Mouse (Mus musculus) forebrain, embryonic 10.5 days (tissue): ENCODE measurements around the gene Bspry. TPM values are rescaled to one million over a fixed set of nuclear protein-coding genes. Genes with fewer than 3 reads are reported as not detected.
A peak's percentile ranks its signal among the peaks of the same experiment; 100 is the strongest.

Experiments
- DNase-seq: peaks from one replicate; pipeline ENCODE4 v3.0.0-alpha.2; 2017; ENCODE audit warnings: low spot score; ENCODE audit errors: extremely low spot score
- H3K27ac ChIP-seq: fragments of 300-500 bp; sonication (generic); 2 replicates; pipeline ENCODE4 v1.5.1; 2016; ENCODE audit warnings: mild to moderate bottlenecking
- H3K27me3 ChIP-seq: fragments of 300-500 bp; sonication (generic); 2 replicates; pipeline ENCODE4 v1.6.1; 2016; ENCODE audit warnings: mild to moderate bottlenecking; ENCODE audit not compliant: poor library complexity, severe bottlenecking
- H3K36me3 ChIP-seq: fragments of 300-500 bp; sonication (generic); replicated peaks from 2 replicates; pipeline ENCODE4 v1.6.1; 2016; ENCODE audit warnings: mild to moderate bottlenecking, moderate library complexity
- H3K4me1 ChIP-seq: fragments of 300-500 bp; sonication (generic); 2 replicates; pipeline ENCODE4 v1.6.1; 2016
- H3K4me3 ChIP-seq: fragments of 300-500 bp; sonication (generic); 2 replicates; pipeline ENCODE4 v1.5.1; 2016; ENCODE audit warnings: mild to moderate bottlenecking, moderate library complexity
- H3K9me3 ChIP-seq: fragments of 300-500 bp; sonication (generic); 2 replicates; pipeline ENCODE4 v1.6.1; 2016; ENCODE audit warnings: mild to moderate bottlenecking, moderate library complexity
- WGBS: fragments of 180-500 bp; shearing (Covaris S2); methylation state at CpG from one replicate; pipeline ENCODE4 v1.1.7; 2016; 5-methylcytosine and 5-hydroxymethylcytosine counted together
- polyA plus RNA-seq: library from polyadenylated mRNA; unstranded; fragments of >200 nt; fragmentation: Nextera tagmentation; extraction: Ambion mirVana; gene quantifications from 2 replicates; pipeline ENCODE4 v1.2.1, GENCODE M21; 2016

Bspry gene
- polyA plus RNA-seq, 1 experiment from 2014 or later: 1.1 TPM

GRCm38 (mm10) chr4:62508839-62509238 is 29.0 kb downstream of the Bspry start:
- Histone ChIP-seq H3K4me3 (no peak overlapping the region), H3K4me1 (0 out of 2 replicates have a peak, but pooled peaks cover under 1% of the 10 kb centered on the region), H3K9me3 (no peaks in the 10 kb centered on the region), H3K27me3 (no peaks in the 10 kb centered on the region), H3K27ac (no peak overlapping the region), H3K36me3 (peaks cover 68% of the 10 kb centered on the region)
- WGBS: 95% methylated on average over 5 of the region's 5 CpGs
- no peak for DNase-seq

- DNase-seq: no peak
- peaks cover 72% of the 10 kb centered on the region for H3K36me3 ChIP-seq
- H3K9me3 ChIP-seq: no peaks in the 10 kb centered on the region
- WGBS: 93% methylated on average over 11 of the region's 11 CpGs
- no peaks in the 10 kb centered on the region for H3K27me3 ChIP-seq
- peaks cover 4% of the 10 kb centered on the region; the same call in 1 of the 2 replicates for H3K4me1 ChIP-seq
- no peak overlapping the region for H3K27ac ChIP-seq
- no peak overlapping the region for H3K4me3 ChIP-seq
Observed at GRCm38 (mm10) chr4:62509946-62510345, 30.1 kb downstream of the Bspry start.

GRCm38 (mm10) chr4:62513998-62514506 is 34.2 kb downstream of the Bspry start:
- Histone ChIP-seq H3K9me3 (no peaks in the 10 kb centered on the region), H3K4me3 (no peak overlapping the region), H3K4me1 (peaks cover 39% of the 10 kb centered on the region), H3K36me3 (peaks cover 52% of the 10 kb centered on the region), H3K27ac (no peak overlapping the region), H3K27me3 (no peaks in the 10 kb centered on the region)
- 58% methylated on average over 11 of the region's 11 CpGs for WGBS
- no peak for DNase-seq

- H3K36me3 ChIP-seq: peaks cover 42% of the 10 kb centered on the region
- H3K9me3 ChIP-seq: no peaks in the 10 kb centered on the region
- no peak for DNase-seq
- H3K4me3 ChIP-seq: peak overlapping the region; percentile 34; the same call in 1 of the 2 replicates
- whole genome bisulfite sequencing: 93% methylated on average over 7 of the region's 7 CpGs
- no peaks in the 10 kb centered on the region for H3K27me3 ChIP-seq
- H3K27ac ChIP-seq: peak overlapping the region; percentile 72; the same call in 1 of the 2 replicates
- H3K4me1 ChIP-seq: peaks cover 46% of the 10 kb centered on the region
Observed at GRCm38 (mm10) chr4:62514995-62515394, 35.1 kb downstream of the Bspry start.

GRCm38 (mm10) chr4:62515490-62515889 is 35.6 kb downstream of the Bspry start:
- H3K4me3 ChIP-seq: peak overlapping the region; percentile 34; the same call in 1 of the 2 replicates

GRCm38 (mm10) chr4:62516079-62516478 is 36.2 kb downstream of the Bspry start:
- no peak for DNase-seq
- H3K4me3 ChIP-seq: peak overlapping the region; percentile 34; the same call in 1 of the 2 replicates
- H3K36me3 ChIP-seq: peaks cover 32% of the 10 kb centered on the region
- H3K4me1 ChIP-seq: peaks cover 56% of the 10 kb centered on the region
- peak overlapping the region; percentile 72 for H3K27ac ChIP-seq
- WGBS: 44% methylated on average over 2 of the region's 2 CpGs
- no peaks in the 10 kb centered on the region for H3K9me3 ChIP-seq
- H3K27me3 ChIP-seq: no peaks in the 10 kb centered on the region

More at GRCm38 (mm10) chr4:62515490-62515889, 35.6 kb downstream of the Bspry start:
- Histone ChIP-seq H3K4me1 (peaks cover 51% of the 10 kb centered on the region), H3K9me3 (no peaks in the 10 kb centered on the region), H3K27ac (peak overlapping the region; percentile 72), H3K36me3 (peaks cover 38% of the 10 kb centered on the region), H3K27me3 (no peaks in the 10 kb centered on the region)
- no peak for DNase-seq
- 86% methylated on average over 3 of the region's 3 CpGs for WGBS

- H3K27ac ChIP-seq: peak overlapping the region; percentile 72; the same call in 1 of the 2 replicates
- WGBS: 75% methylated on average over 1 of the region's 1 CpGs
- DNase-seq: no peak
- H3K27me3 ChIP-seq: no peaks in the 10 kb centered on the region
- H3K36me3 ChIP-seq: peaks cover 28% of the 10 kb centered on the region
- peak overlapping the region; percentile 34; the same call in 1 of the 2 replicates for H3K4me3 ChIP-seq
- no peaks in the 10 kb centered on the region for H3K9me3 ChIP-seq
- peaks cover 56% of the 10 kb centered on the region for H3K4me1 ChIP-seq
Observed at GRCm38 (mm10) chr4:62516579-62516978, 36.7 kb downstream of the Bspry start.

GRCm38 (mm10) chr4:62517046-62517445 is 37.2 kb downstream of the Bspry start:
- Histone ChIP-seq H3K27ac (peak overlapping the region; percentile 72; the same call in 1 of the 2 replicates), H3K4me1 (peaks cover 56% of the 10 kb centered on the region), H3K9me3 (no peaks in the 10 kb centered on the region), H3K27me3 (no peaks in the 10 kb centered on the region), H3K36me3 (peaks cover 27% of the 10 kb centered on the region), H3K4me3 (no peak overlapping the region)
- no peak for DNase-seq
- WGBS: 93% methylated on average over 8 of the region's 8 CpGs

GRCm38 (mm10) chr4:62517538-62518415 is 37.9 kb downstream of the Bspry start:
- Histone ChIP-seq H3K4me3 (peak overlapping the region; percentile 62), H3K36me3 (peaks cover 27% of the 10 kb centered on the region), H3K27me3 (no peaks in the 10 kb centered on the region), H3K4me1 (peaks cover 56% of the 10 kb centered on the region), H3K27ac (0 out of 2 replicates have a peak overlapping the region, but pooled peaks have one; percentile 90), H3K9me3 (no peaks in the 10 kb centered on the region)
- WGBS: 82% methylated on average over 10 of the region's 10 CpGs
- no peak for DNase-seq

GRCm38 (mm10) chr4:62518416-62519121 is 38.7 kb downstream of the Bspry start:
- DNase-seq: no peak

GRCm38 (mm10) chr4:62519122-62519848 is 39.4 kb downstream of the Bspry start:
- no peaks in the 10 kb centered on the region for H3K27me3 ChIP-seq
- no peaks in the 10 kb centered on the region for H3K9me3 ChIP-seq
- H3K4me1 ChIP-seq: peaks cover 62% of the 10 kb centered on the region
- peak overlapping the region; percentile 90 for H3K27ac ChIP-seq
- H3K4me3 ChIP-seq: peak overlapping the region; percentile 62
- peak; percentile 28 for DNase-seq
- 2% methylated on average over 26 of the region's 26 CpGs for WGBS
- H3K36me3 ChIP-seq: peaks cover 24% of the 10 kb centered on the region

More at GRCm38 (mm10) chr4:62518416-62519121, 38.7 kb downstream of the Bspry start:
- Histone ChIP-seq H3K4me3 (peak overlapping the region; percentile 62), H3K27ac (peak overlapping the region; percentile 90), H3K9me3 (no peaks in the 10 kb centered on the region), H3K4me1 (peaks cover 59% of the 10 kb centered on the region), H3K36me3 (peaks cover 27% of the 10 kb centered on the region), H3K27me3 (no peaks in the 10 kb centered on the region)
- 57% methylated on average over 13 of the region's 13 CpGs for WGBS

- peak within 1 kb of the TSS; percentile 90 for H3K27ac ChIP-seq
- no peaks in the 10 kb centered on the region for H3K9me3 ChIP-seq
- H3K27me3 ChIP-seq: no peaks in the 10 kb centered on the region
- peaks cover 65% of the 10 kb centered on the region for H3K4me1 ChIP-seq
- H3K36me3 ChIP-seq: peaks cover 24% of the 10 kb centered on the region
- under 1% methylated on average over 37 of the region's 37 CpGs for WGBS
- H3K4me3 ChIP-seq: peak within 1 kb of the TSS; percentile 62
- DNase-seq: peak; percentile 86
Observed at GRCm38 (mm10) chr4:62519849-62520233, 40.0 kb downstream of the Bspry start, which contains the start of gene Alad. Alad (minus strand) TSS chr4:62519918.
